Mouse (Mus musculus) stomach, postnatal 0 days (tissue): ENCODE measurements around the gene Bnc2. TPM values are rescaled to one million over a fixed set of nuclear protein-coding genes. Genes with fewer than 3 reads are reported as not detected.

Experiments used
- ATAC-seq: fragments of 200-750 bp; cut with Nextera tagmentation; 2 replicates; pipeline ENCODE4 v1.8.0; 2017; ENCODE audit not compliant: low FRiP score, low TSS enrichment
- DNase-seq: peaks from one replicate; pipeline ENCODE4 v3.0.0-alpha.2; 2016; ENCODE audit warnings: low spot score
- H3K27ac ChIP-seq: fragments of 300-500 bp; sonication (generic); replicated peaks from 2 replicates; pipeline ENCODE4 v1.5.1; 2014; ENCODE audit warnings: mild to moderate bottlenecking, control low read depth
- H3K27me3 ChIP-seq: fragments of 300-500 bp; sonication (generic); 2 replicates; pipeline ENCODE4 v1.6.1; 2014; ENCODE audit warnings: low read length; ENCODE audit not compliant: control insufficient read depth, insufficient read depth
- H3K36me3 ChIP-seq: fragments of 300-500 bp; sonication (generic); 2 replicates; pipeline ENCODE4 v1.6.1; 2014; ENCODE audit warnings: low read length, mixed read lengths; ENCODE audit not compliant: control insufficient read depth, insufficient read depth
- H3K4me1 ChIP-seq: fragments of 300-500 bp; sonication (generic); replicated peaks from 2 replicates; pipeline ENCODE4 v1.6.1; 2014; ENCODE audit warnings: antibody characterized with exemption; ENCODE audit not compliant: control insufficient read depth, insufficient read depth
- H3K4me2 ChIP-seq: fragments of 300-500 bp; sonication (generic); replicated peaks from 2 replicates; pipeline ENCODE4 v1.6.1; 2014; ENCODE audit warnings: low read depth, mild to moderate bottlenecking, control low read depth, moderate library complexity
- H3K4me3 ChIP-seq: fragments of 300-500 bp; sonication (generic); 2 replicates; pipeline ENCODE4 v1.5.1; 2014; ENCODE audit warnings: low read depth, low read length, control low read depth
- H3K9ac ChIP-seq: fragments of 300-500 bp; sonication (generic); 2 replicates; pipeline ENCODE4 v1.6.1; 2014; ENCODE audit warnings: mild to moderate bottlenecking, low read length, control low read depth, mixed read lengths
- H3K9me3 ChIP-seq: fragments of 300-500 bp; sonication (generic); 2 replicates; pipeline ENCODE4 v1.6.1; 2016; ENCODE audit warnings: low read length; ENCODE audit not compliant: control insufficient read depth
- CTCF ChIP-seq: IDR thresholded peaks from 2 replicates; pipeline ENCODE4 v1.5.1; 2016; ENCODE audit warnings: antibody characterized with exemption, low read depth, mild to moderate bottlenecking, moderate library complexity
- EP300 ChIP-seq: optimal IDR thresholded peaks from 2 replicates; pipeline ENCODE3; 2016; ENCODE audit warnings: antibody characterized with exemption
- WGBS: fragments of 180-500 bp; shearing (Covaris S2); extraction: QIAGEN DNeasy Blood & Tissue Kit; methylation state at CpG from one replicate; pipeline ENCODE4 v1.1.7; 2014; 5-methylcytosine and 5-hydroxymethylcytosine counted together
- polyA plus RNA-seq: library from polyadenylated mRNA; unstranded; fragments of >200 nt; fragmentation: Nextera tagmentation; extraction: Ambion mirVana; gene quantifications from 2 replicates; pipeline ENCODE4 v1.2.1, GENCODE M21; 2015

Bnc2 gene
- polyA plus RNA-seq, 1 experiment from 2014 or later: 5.8 TPM

- WGBS: 37% methylated on average over 8 of the region's 8 CpGs
- Histone ChIP-seq H3K4me1 (peaks cover 5% of the 10 kb centered on the region; the same call in 1 of the 2 replicates), H3K4me3 (no peak overlapping the region), H3K4me2 (no peak overlapping the region), H3K9ac (no peak overlapping the region), H3K36me3 (no peaks in the 10 kb centered on the region), H3K27ac (0 out of 2 replicates have a peak overlapping the region, but pooled peaks have one; percentile 18), H3K9me3 (no peaks in the 10 kb centered on the region), H3K27me3 (no peaks in the 10 kb centered on the region)
- ATAC-seq (no peak), DNase-seq (no peak)
- TF ChIP-seq EP300 (no peak), CTCF (no peak)
These were observed 312.7 kb downstream of the Bnc2 start for GRCm38 (mm10) chr4:84362337-84362823.

GRCm38 (mm10) chr4:84361165-84361564, 313.9 kb downstream of the Bnc2 start:
- no peak for DNase-seq
- no peak overlapping the region for H3K4me3 ChIP-seq
- no peak for ATAC-seq

GRCm38 (mm10) chr4:84359996-84360395, 315.1 kb downstream of the Bnc2 start:
- no peak overlapping the region for H3K4me2 ChIP-seq
- ATAC-seq (no peak), DNase-seq (no peak)
- H3K4me3 ChIP-seq: no peak overlapping the region
- peaks cover 5% of the 10 kb centered on the region; the same call in 1 of the 2 replicates for H3K4me1 ChIP-seq
- 91% methylated on average over 2 of the region's 2 CpGs for WGBS
- no peak overlapping the region for H3K9ac ChIP-seq
- H3K27ac ChIP-seq: no peak overlapping the region
- H3K36me3 ChIP-seq: no peaks in the 10 kb centered on the region
- TF ChIP-seq EP300 (no peak), CTCF (no peak)
- no peaks in the 10 kb centered on the region for H3K9me3 ChIP-seq
- H3K27me3 ChIP-seq: no peaks in the 10 kb centered on the region

More at GRCm38 (mm10) chr4:84361165-84361564, 313.9 kb downstream of the Bnc2 start:
- Histone ChIP-seq H3K4me2 (no peak overlapping the region), H3K27me3 (no peaks in the 10 kb centered on the region), H3K27ac (no peak overlapping the region), H3K9ac (no peak overlapping the region), H3K36me3 (no peaks in the 10 kb centered on the region), H3K9me3 (no peaks in the 10 kb centered on the region), H3K4me1 (peaks cover 5% of the 10 kb centered on the region; the same call in 1 of the 2 replicates)
- no peak for TF ChIP-seq EP300
- no peak for TF ChIP-seq CTCF
- WGBS: 69% methylated on average over 5 of the region's 5 CpGs

- no peak for ATAC-seq
- DNase-seq: no peak
- Histone ChIP-seq H3K9me3 (no peaks in the 10 kb centered on the region), H3K4me2 (no peak overlapping the region), H3K9ac (no peak overlapping the region), H3K27me3 (no peaks in the 10 kb centered on the region), H3K27ac (no peak overlapping the region), H3K36me3 (no peaks in the 10 kb centered on the region), H3K4me3 (no peak overlapping the region), H3K4me1 (peaks cover 5% of the 10 kb centered on the region; the same call in 1 of the 2 replicates)
- 66% methylated on average over 2 of the region's 2 CpGs for WGBS
- TF ChIP-seq CTCF (no peak), EP300 (no peak)
These were observed 316.9 kb downstream of the Bnc2 start for GRCm38 (mm10) chr4:84358204-84358603.

GRCm38 (mm10) chr4:84357382-84357781, 317.7 kb downstream of the Bnc2 start:
- no peak for ATAC-seq
- Histone ChIP-seq H3K9me3 (no peaks in the 10 kb centered on the region), H3K4me1 (peaks cover 3% of the 10 kb centered on the region; the same call in 1 of the 2 replicates), H3K9ac (no peak overlapping the region), H3K4me2 (no peak overlapping the region), H3K27me3 (no peaks in the 10 kb centered on the region), H3K4me3 (no peak overlapping the region), H3K36me3 (no peaks in the 10 kb centered on the region), H3K27ac (no peak overlapping the region)
- WGBS: 79% methylated on average over 1 of the region's 1 CpGs
- no peak for DNase-seq
- TF ChIP-seq EP300 (no peak), CTCF (no peak)

GRCm38 (mm10) chr4:84356468-84357153, 318.5 kb downstream of the Bnc2 start:
- Histone ChIP-seq H3K27ac (no peak overlapping the region), H3K36me3 (no peaks in the 10 kb centered on the region), H3K9ac (no peak overlapping the region), H3K9me3 (no peaks in the 10 kb centered on the region), H3K4me3 (no peak overlapping the region), H3K4me2 (no peak overlapping the region), H3K4me1 (no peaks in the 10 kb centered on the region), H3K27me3 (no peaks in the 10 kb centered on the region)
- TF ChIP-seq EP300 (no peak), CTCF (no peak)
- ATAC-seq: no peak
- 43% methylated on average over 8 of the region's 8 CpGs for WGBS
- no peak for DNase-seq
